Mouse (Mus musculus) 3T3-L1 (cell line): Measurements from ENCODE around the gene Wnk1.

Experiments
- DNase-seq: peaks from one replicate; pipeline ENCODE4 v3.0.0-alpha.2; 2015; ENCODE audit warnings: low read depth, low spot score

Gene Wnk1

DNA sequence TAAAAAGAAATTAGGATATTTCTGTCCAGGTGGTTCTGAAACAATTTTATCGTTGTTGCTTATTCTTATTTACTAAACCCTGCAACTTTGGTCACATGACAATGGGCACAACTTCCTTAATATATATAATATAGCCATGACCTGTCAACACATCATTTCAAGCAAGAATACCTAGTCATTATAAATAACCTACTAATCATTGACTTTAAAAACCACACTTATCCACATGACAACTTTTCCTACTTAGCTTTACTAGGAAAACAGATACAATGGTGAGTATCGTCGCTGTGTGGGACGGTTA is 2.0 kb upstream of the Wnk1 start:
- no peak for DNase-seq

DNA sequence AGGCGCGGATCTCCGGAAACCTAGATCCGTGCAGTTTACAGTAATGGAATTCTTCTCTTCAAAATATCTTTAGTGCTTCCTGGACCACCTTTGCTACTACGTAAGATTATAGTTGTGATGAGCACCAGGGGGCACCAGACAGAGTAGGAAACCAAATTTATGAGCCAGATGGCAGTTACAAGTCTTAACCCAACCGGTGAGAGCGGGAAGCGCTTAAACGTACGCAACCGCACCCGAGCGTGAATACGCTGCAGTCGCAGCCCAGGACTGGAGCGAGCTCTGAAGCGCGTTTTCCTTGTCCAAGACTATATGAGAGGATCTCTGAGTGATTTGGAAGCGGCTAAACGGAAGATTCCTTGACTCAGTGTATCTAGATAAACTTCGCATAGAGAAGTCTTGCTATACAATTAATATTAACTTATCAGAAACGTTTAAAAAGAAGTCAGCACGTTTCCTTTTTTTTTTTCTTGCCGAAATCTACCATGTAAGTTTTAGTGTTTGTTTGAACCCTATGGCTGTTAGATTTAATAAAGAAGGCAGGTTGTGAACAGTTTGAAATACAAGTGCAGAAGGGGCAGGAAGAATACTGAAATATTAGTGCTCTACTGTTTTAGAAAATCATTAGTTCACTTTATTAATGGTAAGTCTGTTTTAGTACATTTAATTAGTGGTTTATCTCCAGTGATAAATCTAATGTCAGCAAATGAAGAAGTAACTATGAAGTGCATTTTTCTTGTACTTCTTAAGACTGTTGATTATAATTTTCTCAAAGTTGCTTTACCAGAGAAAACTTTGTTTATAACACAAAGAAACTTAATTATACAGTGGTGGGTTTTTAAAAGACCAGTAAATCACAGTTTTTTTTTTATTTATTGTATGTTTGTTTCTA is 1.4 kb upstream of the Wnk1 start:
- peak; percentile 99 for DNase-seq

DNA sequence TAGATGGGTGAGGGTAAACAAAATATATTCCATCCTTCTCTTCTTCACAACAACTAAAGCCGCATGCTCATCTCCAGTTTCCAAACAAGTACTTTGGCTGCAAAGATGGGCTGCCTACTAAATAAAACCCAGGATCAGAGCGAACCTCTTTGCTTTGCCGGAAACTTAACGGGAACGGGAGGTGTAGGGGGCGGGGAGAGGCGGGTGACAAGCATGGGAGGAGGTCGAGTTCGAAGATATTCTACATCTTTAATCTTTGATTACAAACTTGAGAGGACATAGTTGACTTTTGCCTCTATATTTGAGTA is 738 bp upstream of the Wnk1 start:
- DNase-seq, result no peak

DNA sequence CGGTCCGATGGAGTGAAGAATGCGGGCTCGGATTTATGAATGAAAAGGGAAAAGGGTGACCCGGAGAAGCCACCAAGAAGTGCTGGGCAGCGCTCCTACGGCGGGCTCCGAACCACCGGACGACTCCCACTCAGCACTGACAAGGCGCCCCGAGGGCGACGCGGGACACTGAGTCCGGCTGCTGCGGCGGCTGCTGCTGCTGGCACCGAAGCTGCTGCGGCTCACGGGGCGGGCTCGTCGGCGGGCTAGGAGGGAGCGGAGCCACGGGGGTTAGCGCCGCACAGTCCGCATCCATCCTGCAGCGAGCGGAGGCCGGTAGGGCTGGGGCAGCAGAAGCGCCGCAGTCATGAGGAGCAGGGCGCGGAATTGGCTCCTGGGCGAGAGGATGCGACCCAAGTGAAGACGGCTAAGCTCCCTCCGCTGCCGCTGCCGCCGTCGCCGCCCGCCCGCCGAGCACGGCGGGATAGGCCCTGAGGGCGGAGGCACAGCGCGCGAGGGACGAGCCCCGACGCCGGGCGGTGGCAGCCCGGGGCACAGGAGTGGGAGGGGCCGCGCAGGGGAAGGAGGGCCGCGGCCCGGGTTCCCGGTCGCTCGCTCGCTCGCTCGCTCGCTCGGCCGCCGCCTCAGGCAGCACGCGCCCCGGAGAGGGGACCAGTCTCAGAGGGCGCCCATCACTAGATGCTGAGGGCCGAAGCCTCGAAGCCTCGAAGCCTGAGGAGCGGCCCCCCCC is 671 bp downstream of the Wnk1 start:
- DNase-seq, result peak; percentile 67

DNA sequence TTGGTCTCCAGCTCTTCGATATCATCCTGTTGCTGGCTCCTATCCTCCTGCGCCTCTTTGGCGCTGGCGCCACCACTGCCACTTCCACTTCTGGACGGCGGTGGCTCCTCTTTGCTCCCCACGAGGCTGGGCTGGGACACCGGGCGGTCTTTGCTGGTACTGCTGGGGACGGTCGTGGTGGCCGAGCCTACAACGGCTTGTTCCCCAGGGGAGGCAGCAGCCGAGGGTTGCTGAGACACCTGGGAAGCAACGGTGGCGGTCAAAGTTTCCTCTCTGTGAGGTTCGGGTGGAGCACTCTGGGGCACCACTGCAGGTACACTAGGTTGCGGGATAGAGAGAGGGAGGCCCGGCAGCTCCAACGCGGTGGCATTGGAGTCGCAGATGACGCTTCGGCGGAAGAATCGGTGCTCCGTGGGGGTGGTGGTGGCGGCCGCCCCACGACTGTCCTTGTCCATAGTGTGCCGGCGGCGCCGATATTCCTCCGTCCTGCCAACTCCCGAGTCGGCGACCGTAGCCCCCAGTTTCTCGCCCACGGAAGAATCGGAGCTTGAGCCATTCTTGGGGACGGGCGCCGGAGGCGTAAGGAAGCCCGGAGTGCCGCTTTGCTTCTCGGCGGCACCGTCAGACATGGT is 1.4 kb downstream of the Wnk1 start:
- peak; percentile 77 for DNase-seq

DNA sequence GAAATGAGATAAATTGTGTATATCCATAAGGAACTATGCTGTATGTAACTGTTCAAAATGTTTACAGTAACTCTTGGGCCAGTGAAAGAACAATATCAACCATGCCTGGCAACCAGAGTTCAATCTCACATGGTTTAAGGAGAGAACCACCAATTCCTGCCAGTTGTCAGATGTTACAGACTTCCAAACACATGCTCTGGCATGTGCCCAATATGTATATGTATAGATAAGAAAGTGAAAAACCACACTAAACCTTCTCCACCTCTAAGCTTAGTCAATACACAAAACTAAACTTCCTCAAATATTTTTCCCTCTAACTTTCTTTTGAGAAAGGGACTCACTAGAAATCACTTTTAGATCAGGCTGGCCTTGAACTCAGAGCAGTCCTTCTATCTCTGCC is 13.9 kb downstream of the Wnk1 start:
- DNase-seq, result no peak

DNA sequence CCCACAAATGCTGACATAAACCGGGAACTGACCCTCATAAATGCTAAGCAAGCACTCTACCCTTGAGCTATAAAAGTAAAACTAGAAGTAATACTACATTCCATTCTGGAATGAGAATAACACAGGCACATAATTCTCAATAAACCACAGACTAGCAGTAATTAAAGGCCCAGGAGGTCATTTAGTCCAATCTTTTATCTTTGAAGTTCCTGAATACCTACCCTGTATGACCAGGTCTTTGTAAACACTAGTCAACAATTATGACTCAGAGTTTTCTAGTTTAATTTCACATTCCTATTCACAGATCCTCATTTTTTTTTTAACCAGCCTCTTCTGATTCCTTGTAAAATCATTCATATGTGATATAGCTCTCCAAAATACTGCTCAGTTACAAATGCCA is 14.7 kb downstream of the Wnk1 start:
- no peak for DNase-seq

DNA sequence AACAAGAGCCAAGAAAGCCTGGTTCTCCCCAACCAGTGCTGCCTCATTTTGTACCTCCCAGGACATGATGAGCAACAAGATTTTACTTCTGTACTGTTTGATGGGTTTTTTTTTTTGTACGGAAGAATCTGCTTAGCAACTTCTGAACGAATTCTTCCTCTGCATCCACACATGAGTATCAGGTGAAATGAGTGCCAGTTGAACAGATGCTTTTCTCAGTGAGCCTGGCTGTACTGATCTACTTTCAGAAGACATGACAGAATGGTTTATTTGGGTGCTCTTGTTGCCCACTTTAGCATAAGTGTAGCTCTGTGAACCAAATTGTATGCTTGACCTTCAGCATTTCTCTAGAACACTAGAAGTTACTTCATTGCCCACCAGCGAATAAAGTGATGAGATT is 16.4 kb downstream of the Wnk1 start:
- no peak for DNase-seq

DNA sequence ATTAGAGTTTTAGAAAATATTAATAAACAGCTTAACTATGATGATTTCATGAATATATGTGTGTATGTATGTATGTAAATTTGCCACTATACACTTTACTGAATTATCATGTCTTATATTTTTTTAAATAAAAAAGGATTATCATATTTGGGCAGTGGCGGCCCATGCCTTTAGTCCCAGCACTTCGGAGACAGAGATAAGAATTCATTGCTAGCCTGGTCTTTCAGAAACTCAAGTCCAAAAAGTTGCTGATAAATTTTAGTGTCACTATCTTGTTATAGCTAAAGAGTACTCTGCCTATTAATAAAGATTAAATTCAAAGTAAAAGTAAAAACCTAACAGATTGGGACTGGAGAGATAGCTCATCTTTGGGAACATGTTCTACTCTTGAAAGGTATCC is 18.8 kb downstream of the Wnk1 start:
- no peak for DNase-seq

DNA sequence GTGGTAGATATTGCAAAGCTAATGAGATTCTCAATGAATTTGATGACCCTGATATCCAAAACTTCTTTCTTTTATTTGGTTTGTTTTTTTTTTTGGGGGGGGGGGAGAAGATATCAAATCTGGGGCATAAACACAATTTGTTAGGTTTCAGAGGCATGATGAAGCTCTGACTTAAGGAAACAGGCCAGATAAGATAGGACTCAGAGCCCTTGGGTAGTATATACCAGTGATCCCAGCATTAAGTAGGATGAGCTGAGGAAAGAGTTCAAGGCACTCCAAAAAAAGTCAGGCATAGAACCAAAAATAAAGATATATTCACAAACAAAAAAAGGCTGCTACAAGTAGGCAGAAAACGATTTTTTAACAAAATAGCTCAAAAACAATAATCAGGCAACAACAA is 25.3 kb downstream of the Wnk1 start:
- no peak for DNase-seq

DNA sequence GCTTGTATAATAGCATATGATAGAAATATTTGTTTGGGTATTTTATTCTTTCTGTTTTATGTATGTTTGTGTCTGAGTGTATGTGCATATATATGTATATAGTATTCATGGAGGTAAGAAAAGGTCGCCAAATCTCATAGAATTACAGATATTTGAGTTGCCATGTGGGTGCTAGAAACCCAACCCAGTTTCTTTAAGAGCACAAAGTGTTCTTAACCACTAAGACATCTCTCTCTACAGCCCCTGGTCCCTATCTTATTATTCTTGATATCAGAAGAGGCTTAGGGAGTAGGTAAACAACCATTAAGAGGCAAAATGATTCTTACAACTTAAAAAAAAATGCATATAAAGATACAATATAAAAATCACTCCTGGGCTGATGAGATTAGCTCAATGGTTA is 27.0 kb downstream of the Wnk1 start:
- DNase-seq, result no peak

DNA sequence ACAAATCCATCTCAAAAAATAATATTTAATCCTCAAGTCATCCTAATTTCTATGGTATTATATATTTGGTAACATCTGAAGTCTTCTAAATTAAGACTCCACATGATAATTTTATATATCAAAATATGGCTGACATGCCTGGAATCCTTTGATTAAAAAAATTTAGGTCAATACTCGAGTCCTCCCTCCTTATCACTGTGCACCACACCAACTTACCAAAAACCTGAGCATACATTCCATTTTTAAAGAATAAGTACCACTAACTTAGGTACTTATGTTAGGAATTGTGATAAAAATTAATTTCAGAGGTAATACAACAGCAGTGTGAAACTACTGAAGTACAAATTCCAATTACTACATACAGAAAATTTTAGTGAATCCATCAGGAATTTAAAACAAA is 27.5 kb downstream of the Wnk1 start:
- no peak for DNase-seq

DNA sequence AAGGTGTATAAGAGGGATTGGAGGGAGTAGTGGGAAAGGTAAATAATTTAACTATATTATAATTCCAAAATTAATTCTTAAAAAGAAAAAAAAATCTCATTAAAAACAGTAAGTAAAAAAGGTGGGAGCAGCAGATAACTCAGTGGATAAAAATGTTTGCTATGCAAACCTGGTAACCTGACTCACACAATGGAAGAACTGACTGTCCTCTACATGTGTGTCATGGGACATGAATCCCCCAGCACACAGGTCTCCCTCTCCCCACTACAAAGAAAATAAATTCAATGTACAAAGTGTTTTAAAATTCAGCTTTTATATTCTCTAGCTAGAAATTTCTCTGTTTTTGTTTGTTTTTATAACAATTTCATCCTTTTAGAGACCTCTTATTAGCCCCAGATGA is 27.9 kb downstream of the Wnk1 start:
- peak; percentile 49 for DNase-seq

DNA sequence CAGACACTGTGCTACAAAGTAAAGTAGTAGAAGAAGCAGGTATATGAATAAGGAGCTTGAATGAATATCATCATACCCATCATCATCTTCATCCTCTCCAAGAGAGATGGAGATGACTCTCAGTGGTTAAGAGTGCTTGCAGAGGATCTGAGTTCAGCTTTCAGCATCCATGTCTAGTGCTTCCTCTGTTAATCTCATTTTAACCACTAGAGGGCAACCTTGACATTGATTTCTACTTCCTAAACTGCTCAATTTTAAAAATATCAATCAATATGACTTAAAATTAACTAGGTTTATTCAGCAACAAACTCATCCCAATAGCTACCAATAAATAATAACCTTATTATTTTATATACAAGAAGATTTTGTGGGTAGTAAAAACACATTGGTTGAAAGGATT is 36.8 kb downstream of the Wnk1 start:
- peak; percentile 83 for DNase-seq

DNA sequence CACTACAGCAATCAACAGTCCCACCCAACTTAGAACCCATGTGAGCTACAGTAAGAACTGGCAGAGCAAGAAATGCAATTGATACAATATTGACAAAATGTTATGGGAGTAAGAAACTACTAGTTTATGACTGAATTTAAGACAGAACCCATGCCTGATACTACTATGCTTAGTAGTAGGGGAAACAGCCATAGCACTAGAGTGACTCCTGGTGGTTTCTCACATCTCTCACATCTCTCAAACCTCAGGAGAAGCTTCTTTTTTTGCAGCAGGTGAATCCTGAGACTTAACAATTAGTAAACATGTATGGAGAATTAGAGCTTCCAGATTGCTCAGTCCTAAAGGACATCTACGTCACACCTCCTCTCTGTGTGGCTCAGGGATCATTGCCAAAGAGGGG is 42.0 kb downstream of the Wnk1 start:
- no peak for DNase-seq

DNA sequence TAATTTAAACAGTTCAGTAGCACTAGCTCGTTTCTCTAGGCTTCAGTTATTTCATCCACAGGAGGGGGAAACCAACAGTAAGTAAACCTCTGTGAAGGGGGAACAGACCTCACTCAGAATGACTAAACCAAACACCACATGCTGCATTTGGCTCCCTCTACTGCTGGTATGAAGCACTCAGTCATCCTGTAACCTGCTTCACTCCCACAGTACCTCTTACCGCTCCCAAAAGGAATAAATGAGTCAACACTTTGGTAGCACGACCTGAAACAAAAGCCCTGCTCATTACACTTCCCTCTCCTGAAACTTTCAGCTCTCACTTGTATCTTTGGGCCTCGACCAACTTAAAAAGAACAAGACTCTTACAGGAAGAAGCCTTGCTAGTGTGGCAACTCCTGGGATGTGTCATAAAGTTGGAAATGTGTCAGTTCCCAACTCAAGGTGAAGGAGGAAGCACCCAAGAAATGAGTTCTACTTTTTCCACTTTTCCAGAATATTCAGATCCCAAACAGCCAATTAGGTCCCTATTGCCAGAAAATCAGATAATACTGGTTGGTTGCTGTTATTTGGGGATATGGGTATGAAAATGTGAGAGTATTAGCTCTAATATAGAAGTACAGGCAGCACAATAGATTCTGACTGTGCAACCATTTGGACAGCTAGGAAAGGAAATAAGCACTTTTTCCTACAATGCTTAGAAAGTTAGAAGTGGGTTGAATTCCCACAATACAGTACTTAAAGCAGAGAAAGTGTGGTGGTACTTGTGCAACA is 114.1 kb downstream of the Wnk1 start:
- DNase-seq, result peak; percentile 94

DNA sequence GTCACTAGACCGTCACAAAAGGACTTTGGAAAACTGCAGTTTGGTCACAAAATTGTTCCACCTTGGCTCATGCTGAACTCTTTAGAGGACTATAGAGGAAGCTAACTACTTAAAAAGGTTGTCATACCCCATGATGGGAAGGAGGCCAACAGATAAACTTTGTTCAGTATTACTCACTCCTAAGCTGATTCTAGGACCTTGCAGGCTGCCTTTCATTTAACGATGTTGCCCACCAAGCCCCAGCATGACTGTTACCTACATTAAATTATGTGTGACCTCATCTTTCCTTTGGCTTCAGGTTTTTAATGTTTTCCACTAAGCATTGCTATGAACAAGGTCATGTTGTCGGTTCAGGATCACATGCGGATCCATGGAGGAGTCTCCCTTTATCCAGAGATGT is 115.9 kb downstream of the Wnk1 start:
- DNase-seq, result peak; percentile 27

DNA sequence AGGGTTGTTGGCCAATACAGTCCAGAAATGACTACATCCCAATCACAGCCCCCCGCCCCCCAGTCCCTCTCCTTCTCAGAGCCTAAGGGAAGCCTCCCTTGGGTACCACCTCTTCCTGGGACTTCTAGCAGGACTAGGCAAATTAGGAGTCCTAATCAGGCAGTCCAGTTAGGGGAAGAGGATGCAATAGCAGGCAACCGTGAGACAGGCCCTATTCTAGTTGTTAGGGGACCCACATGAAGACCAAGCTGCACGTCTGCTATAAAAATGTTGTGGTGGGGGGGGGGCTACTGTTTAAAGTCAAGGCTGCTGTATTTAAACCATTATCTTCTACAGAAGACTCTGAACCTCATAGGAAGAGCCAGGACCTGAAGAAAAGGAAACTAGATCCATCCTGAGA is 116.3 kb downstream of the Wnk1 start:
- no peak for DNase-seq

DNA sequence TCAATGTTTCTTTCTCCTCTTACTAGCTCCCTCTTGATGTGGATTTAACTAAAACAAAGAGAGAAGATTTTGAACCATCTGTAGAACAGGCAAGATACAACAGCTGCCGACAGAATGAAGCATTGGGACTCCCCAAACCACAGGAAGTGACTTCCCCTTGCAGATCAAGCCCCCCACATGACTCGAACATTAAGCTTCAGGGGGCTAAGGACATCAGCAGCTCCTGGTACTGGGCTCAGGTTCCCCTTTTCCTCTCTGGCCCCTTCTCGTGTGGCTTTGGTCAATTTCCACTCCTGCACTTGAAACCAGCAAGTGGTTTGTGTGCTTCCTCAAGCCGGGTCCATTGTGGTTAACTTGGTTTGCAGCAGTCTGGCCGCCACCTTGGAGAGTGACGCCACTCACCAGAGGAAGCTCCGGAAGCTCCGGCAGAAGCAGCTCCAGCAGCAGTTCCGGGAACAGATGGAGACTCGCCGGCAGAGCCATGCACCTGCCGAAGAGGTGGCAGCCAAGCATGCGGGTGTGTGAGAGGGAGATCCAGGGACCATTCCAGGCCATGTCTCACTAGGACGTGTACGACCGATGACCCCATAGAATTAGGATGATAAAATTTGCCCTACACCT is 119.8 kb downstream of the Wnk1 start:
- no peak for DNase-seq

DNA sequence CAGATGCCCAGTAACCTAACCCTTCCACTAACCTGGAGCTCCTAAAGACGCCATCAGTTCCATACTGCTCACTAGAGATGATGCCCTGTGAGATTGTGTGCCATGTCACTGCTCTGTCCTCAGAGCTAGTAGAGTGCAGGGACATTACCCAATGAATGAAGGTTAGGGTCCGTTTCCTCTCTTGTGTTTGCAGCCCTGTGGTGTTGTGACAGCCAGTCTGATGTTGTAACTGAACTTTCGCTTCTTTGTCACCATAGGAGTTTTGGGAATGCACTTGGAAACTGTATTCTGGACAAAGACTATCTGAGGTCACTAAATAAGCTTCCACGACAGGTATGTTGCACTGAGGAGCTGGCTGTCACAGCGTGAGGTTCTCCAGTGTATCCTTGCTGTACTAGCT is 122.8 kb downstream of the Wnk1 start:
- no peak for DNase-seq

DNA sequence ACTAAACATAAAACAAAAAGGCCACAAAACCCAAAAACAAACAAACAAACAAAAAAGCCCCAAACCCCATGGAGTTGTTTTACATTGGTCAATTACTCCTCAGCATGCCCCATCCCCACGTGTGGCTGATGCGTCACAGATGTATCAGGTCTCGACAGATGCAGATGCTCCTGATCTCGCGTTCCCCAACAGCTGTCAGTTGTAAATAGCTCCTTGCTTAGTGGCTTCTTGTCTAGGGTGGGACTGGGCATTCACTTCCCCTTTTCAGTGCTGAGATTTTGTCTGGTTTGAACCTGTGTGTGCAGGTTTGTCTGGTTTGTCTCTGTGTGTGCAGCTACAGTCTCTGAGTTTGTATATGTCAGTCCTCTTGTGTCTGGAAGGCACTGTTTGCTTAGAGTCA is 126.4 kb downstream of the Wnk1 start:
- DNase-seq, result no peak

DNA sequence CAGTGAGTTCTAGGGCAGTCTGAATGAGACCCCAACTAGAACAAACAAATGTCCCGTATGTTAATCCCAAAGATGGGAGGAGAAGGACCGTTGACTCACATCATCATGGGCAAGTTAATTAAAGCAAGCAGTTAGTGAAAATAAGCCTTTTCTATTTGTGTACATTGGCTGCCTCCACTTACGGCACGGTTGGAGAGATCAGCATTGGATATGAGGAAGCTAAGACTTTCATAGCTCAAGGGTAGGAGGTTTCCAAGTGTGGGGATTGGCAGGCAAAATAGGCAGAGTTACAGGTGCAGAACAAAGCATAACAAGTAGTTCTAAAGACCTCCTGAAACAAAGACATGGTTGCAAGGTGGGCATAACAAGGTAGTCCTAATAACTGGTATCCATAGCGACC is 133.0 kb downstream of the Wnk1 start:
- DNase-seq, result no peak
